Mouse (Mus musculus) adrenal gland, postnatal 10 days (tissue): ENCODE measurements around the gene Mettl7a1. TPM values are rescaled to one million over a fixed set of nuclear protein-coding genes. Genes with fewer than 3 reads are reported as not detected.
"Not testable (repeated sequence)": the region's sequence is repeated elsewhere in the genome, so short reads cannot be mapped to it uniquely, and the experiment has no call there.

ENCODE experiments used
- DNase-seq: peaks from one replicate; pipeline ENCODE4 v3.0.0; 2021; ENCODE audit warnings: mixed read lengths
- long read RNA-seq, 2 experiments: library from polyadenylated mRNA; stranded (forward); transcript quantifications; one replicate each; pipeline ENCODE4 v2.0.0; 2021
- total RNA-seq, 2 experiments: library from RNA; stranded (reverse); gene quantifications; 2 replicates each; pipeline ENCODE4 v1.2.3; 2021

Mettl7a1 gene
- 10 to 100 TPM; 67.7 to 72.2 TPM for total RNA-seq
- long read RNA-seq, experiment 1, transcript Mettl7a1-201 (2 exons, 1,946 nt), result major isoform, 6 of 18 reads
- long read RNA-seq, experiment 1, partial matches to known transcripts, result 0 of 18 reads
- long read RNA-seq, experiment 1, other reads (novel, unspliced or antisense), result 12 of 18 reads
- long read RNA-seq, experiment 2, partial matches to known transcripts, result 0 of 8 reads
- long read RNA-seq, experiment 2, other reads (novel, unspliced or antisense), result 5 of 8 reads

DNA sequence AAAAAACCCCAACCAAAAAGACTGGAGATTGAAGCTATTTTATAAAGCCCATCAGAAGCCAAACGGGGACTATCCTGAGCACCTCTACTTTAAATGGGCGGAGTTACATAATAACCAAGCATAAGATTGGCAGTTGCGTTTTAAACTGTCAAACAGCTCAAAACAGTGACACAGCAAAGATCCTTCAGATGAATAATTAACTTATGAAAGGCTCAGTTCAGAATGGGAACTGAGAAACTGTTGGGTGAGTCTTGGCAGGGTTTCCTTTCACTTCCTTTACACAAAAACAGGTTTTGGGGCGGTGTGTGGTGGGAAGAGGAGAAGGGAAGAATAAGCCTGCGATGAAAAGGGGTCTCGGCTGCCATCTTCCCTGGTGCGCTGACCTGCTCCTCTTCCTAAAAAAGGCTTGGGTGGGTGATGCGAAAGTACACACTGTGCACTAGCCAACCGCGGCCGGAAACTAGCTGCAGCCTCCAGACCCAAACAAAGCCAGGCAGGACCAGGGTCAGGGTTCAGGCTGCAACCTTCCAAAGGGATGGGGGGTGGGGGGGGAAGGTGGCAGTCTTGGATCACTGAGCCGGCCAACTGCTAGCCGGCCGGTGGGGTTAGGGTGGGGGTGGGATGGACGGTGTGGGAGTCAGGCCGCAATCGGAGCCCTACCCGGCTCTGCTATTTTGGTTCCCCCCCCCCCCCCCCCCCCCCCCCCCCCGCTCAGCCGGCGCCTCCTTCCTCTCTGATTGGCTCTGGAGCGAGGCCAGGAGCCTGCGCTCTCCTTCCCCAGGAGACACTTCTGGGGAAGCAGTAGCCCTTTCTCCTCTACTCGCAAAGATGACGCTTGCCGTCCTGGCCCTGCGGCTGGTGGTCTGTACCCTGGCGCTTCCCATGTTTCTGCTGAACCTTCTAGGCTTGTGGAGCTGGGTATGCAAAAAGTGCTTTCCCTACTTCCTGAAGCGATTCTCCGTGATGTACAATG lies at the start of gene Mettl7a1:
Gene Mettl7a1, plus strand, starts transcription at position 122 of the 973 bp plus-strand sequence.
- DNase-seq, result peak; percentile 89

DNA sequence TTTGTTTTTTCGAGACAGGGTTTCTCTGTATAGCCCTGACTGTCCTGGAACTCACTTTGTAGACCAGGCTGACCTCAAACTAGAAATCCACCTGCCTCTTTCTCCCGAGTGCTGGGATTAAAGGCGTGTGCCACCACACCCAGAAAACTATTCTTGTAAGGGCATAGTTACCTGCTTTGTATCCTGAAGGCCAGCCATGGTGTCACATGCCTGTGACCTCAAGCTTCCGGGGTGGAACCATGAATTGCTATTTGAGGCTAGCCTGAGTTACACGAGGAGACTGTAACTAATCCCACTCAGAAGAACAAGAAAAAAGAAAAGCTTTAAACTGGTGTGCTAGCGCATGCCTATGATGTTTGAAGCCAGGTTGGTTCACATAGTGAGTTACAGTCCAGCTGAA lies 47.6 kb upstream of the Mettl7a1 start:
- DNase-seq, result no peak

DNA sequence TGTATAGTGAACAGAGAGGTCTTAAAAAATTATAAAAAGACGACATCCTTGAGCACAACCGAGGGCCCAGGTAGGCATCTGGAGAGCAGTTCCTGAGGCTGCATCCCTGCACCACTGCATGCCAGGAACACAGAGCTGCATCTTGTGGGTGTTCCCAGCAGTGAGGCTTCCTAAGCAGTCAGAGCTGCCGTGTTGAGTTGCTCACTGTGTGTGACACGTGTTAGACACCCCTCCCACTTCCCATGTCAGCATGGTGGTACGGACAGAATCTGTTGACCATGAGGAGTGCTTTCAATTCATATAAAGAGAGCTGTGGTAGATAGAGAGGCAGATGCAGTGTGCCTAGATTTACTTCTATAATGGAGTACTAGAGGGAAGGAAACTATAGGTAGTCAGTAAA lies 46.6 kb upstream of the Mettl7a1 start:
- DNase-seq, result no peak

DNA sequence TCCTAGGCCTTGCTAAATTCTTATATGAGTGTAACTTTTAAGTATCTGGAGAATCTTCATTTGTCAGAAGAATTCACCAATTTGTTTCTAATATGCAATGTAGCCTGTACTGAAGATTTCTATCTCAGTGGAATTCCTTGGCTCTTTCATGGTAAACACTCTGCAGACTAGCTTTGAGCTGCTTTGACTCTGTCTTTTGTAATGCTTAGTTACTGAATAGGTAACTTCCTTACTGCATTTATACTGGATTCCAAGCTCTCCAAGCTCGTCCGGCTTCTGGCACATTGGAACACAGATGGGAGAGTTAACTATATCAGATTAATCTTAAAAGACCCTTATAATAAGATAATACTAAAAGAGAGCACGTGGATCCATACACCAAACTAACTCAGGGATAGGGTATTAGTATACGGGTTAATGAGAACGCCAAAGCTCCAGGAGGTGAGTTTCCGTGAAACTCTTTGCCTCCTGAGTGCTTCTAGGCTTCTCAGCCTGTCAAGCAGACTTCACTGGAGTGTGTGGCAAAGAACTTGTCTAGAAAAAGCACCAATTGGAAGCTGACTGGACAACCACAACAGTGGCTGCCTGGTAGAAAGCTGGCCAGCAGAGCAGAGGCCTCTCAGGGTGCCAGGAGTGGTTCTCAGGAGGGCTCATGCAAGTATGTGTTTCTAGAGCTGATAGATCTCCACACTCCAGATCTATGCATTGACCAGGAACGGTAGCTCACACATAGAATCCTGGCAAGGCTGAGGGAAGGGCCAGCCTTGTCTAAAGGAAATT lies 45.1 kb upstream of the Mettl7a1 start:
- DNase-seq, result no peak

DNA sequence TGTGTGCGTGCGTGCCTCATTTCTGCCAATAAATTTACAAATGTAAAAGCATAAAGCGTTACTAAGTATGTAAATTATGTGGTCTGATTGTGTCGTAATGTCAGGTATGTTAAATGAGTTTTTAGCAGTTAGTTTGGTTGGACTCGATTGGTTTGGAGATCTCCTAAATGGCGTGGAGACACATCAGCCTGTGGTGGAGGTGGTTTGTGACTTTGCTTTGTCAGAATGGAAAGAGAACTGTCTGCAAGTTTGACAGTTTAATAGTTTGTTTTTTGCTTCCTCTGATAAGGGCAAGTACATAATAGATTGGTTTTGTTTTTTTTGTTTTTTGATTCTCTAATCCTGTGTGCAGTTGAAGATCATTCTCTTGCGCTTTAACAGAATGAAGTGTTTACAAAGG lies 43.6 kb upstream of the Mettl7a1 start:
- DNase-seq, result not testable (repeated sequence)

DNA sequence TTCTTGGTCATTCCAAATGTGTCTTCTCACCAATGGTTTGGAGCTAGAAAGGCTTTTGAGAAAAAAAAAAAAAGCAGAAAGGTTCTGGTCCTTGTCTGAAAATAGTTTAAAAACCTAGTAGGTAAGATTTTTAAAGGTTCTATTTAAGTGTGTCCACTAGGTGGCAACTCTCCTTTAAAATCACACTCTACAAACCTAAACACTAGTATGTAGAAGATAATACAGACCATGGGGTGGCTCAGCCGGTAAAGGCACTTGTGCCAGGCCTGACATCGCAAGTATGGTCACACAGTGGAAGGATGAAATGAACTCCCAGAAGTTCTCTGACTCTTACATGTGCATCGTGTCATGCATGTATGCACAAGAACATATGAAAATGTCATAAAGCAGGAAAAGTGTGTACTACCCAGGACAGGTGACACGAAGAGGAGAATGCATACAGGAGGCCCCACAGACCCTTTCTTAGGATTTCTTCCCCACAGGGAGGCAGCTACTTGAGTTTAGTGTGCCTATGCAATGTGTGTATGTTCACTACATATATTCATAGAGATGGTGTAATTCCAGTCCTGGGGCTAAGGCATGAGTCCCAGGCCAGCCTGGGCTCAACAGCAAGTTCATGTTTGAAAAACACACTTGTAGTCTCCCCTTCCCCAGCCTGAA lies 40.6 kb upstream of the Mettl7a1 start:
- no peak for DNase-seq

DNA sequence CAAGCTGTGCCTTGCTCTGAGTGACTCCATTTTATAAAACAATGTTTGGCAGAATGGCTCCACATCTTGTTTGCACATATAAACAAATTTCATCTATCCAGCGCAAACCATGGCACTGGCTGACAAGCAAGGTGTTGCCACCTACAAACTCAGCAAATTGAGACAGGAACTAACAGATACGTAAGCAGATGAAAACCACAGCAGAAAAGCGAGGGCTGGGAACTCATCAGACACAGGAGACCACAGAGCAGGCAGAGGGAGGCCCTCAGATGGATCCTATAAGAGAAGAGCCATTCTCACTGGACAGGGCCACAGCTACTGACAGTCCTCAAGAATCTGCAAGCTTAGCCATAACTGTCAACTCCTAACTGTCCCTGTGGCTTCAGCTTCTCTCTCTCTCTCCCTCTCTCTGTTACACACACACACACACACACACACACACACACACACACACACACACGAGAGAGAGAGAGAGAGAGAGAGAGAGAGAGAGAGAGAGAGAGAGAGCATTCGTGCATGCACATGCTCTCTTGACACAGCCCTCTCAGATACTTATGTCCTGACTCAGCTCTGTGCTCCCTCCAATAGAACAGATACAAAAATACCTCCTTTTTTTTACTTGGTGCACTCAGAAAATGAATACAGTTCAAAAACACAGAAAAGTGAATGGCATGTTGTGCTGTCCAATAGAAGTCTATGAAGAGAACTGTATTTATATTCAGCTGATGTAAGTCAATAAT lies 38.2 kb upstream of the Mettl7a1 start:
- no peak for DNase-seq

DNA sequence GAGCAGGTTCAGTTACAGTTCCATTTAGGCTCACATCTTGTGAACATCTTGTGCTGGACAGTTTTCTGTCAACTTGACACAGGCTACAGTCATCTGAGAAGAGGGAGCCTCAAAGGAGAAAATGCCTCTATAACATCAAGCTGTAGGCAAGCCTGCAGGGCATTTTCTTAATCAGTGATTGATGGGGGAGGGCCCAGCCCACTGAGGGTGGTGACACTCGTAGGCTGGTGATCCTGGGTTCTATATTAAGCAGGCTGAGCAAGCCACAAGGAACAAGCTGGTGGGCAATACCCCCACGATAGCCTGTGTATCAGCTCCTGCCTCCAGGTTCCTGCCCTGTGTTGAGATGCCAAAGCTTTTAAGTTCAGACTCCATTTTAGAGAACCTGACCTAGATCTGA lies 35.0 kb upstream of the Mettl7a1 start:
- no peak for DNase-seq

DNA sequence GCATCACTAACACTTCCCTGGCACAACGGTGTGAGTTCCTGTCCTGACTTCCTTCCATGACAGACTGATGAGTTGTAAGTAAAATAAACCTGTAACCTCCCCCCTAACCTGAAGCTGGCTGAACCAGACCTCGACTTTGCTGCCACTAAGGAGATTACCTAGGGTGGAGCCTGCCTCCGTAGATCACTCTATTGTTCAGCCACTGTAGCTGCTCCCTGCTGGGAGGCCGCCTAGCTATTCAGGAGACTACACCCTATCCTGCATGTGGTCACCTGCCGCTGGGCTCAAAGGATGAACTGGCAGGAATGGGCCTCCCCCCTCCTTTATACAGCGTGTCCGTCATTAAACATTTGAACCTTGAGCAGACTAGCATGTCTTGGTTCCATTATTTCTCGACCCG lies 34.2 kb upstream of the Mettl7a1 start:
- no peak for DNase-seq

DNA sequence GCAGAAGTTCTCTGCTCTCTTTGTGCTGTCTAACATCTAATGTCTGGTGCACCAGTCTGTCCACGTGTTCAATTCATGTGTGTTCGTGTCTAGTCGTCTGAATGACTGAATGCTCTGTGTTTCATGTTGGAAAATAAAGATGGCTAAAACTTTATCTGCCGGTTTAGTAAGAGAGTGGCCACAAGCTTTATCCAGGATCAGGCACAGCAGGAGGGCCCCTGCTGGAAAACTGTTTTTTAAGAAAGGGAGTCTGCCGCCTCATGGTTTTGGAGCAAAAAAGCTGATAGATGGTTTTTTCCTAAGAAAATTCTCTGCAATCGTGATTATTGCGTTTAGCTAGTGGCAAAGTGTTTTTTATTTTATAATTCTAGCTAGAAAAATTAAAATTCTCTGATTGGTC lies 33.3 kb upstream of the Mettl7a1 start:
- not testable (repeated sequence) for DNase-seq

DNA sequence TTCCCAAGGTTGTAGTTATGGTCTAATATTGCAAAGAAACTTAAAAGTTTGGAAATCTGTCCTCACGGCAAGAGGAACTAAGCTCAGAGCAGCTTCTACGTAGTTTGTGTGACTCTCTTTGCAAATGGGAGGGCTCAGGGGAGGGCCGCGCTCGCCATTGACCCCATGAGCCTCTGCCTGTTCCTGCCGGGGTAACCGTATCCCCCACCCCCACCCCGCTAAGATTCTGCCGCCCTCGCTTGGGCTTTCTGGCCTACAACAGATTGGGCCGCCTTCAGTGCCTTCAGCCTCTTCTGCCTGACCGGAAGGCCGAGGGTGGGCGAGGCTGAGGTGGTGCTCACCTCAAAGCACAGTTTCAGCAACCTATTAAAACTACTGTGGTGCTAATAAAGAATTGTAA lies 32.5 kb upstream of the Mettl7a1 start:
- no peak for DNase-seq

DNA sequence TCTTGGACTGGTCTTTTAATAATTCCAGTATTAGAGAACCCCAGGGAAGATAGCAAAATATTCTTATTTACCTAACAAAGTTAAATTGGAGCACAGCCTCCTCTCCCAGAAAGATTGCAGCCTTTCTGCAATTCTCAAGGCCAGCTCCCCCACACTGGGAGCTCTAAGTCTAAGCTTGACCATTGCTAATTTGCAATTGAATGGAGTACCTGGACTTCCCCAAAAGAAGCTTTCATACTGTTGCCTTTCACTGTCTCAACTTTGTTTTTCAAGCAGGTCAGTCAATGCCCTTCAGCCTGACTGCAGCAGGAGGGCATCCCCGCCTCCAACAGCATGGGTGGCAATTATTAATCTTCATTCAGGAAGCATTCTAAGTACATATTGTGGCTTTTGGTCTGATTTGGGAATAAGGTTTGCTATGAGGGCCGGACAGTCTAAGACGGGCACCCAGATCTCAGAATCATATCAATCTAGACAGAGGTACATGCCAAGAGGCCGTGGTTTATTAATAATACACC lies 30.1 kb upstream of the Mettl7a1 start:
- DNase-seq, result not testable (repeated sequence)

DNA sequence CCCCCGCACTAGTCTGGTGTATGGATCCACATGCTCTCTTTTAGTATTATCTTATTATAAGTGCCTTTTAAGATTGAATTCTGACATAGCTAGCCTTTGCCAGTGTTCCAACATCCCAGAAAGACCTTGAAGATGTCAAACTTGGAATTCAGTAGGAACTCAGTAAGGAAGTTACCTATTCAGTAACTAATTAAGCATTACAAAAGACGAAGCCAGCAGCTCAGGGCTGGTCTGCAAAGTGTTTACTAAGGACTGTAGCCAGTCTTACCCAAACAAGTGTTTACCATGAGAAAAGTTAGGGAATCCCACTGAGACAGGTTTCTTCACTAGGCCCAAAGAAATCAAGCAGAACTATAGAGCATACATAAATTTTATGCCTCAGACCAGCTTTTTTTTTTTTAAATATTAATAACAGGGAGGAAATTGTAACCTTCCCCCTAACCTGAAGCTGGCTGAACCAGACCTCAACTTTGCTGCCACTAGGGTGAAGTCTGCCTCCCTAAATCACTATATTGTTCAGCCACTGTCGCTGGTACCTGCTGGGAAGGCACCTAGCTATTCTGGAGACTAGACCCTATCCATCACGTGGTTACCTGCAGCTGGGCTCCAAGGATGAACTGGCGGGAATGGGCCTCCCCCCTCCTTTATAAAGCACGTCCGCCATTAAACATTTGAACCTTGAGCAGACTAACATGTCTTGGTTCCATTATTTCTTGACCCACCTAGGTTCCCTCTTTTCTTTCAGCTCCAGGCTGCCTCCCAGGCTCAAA lies 29.0 kb upstream of the Mettl7a1 start:
- no peak for DNase-seq

DNA sequence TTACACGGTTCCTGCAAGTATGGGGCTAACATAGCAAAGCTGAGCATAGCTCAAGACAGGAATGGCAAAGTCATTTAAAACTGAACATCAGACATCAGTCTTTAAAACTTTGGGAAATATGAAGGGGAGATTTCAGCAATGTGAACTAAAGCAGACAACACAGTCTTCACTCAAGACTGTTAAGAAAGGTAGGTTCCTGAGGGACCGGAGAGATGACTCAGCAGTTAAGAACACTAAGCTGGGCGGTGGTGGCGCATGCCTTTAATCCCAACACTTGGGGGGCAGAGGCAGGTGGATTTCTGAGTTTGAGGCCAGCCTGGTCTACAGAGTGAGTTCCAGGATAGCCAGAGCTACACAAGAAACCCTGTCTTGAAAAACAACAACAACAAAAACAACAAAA lies 27.5 kb upstream of the Mettl7a1 start:
- no peak for DNase-seq

DNA sequence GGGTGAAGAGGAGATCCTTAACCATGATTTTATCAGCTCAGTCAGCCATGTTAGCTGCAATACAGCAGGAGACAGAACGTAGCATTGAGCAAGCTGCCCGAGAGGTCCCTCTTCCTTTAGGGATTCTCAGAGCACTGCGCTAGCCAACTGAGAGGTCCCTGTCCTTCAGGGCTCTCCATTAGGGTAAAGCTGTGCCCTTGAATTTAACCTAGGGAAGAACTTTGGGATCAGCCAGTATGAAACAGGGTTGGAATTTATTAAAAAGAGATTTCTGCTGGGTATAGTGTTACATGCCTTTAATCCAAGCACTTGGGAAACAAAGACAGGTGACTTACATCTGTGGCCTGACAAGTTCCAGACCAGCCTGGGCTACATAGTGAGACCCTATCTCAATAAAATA lies 26.4 kb upstream of the Mettl7a1 start:
- no peak for DNase-seq

DNA sequence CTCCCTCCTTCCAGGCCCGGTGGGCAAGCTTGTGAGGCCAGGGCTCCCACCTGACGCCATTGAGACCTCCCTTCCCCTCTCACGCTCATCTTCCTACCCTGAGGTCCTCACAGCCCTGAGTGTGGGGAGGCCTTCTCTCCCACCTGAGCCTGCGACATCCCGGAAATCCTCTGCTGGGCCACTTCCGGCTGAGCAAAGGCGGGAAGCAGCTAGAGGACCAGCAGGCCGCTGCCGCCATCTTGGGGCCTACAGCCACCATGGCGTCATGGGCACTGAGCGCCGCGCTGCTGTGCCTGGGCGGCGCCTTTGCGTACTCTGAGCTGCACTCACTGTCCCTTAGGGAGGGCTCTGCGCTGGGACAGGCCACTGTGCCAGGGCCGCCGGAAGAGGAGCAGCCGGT lies 23.3 kb upstream of the Mettl7a1 start, which contains the start of gene Tmprss12:
Gene Tmprss12, plus strand, starts transcription at position 212 of the 400 bp plus-strand sequence.
- no peak for DNase-seq

DNA sequence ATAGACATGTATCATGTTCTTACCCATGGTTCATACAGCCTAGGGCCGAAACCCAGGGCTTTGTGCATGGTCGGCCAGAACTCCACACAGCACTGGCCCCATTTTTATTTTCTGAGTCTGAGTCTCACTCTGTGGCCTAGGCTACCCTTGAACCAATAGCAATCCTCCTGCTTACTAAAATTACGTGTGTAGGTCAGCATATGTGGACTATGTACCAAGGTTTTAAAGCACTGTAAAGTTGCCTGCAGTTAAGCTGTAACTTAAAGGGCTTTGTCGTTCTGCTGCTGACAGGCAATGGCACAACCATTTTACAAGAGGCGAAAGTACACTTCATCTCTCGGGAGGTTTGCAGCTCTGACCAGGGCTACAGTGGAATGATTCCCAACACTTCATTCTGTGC lies 15.0 kb upstream of the Mettl7a1 start:
- DNase-seq, result no peak

DNA sequence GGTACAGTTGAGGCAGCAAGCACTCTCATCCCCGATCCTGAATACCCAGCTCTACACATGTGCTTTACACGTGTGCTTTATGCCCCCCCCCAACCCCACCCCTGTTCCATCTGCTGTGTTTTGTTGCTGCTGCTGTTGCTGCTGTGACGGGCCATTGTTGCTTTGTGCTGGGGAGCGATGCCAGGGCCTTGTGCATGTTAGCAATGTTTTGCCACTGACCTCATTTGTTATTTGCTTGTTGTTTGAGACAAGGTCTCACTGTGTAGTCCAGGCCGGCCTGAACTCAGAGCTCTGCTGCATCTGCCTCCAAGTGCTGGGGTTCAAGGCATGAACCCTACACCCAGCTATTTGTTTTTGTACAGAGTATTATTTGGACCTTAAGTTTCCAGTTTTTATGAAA lies 13.1 kb upstream of the Mettl7a1 start:
- no peak for DNase-seq

DNA sequence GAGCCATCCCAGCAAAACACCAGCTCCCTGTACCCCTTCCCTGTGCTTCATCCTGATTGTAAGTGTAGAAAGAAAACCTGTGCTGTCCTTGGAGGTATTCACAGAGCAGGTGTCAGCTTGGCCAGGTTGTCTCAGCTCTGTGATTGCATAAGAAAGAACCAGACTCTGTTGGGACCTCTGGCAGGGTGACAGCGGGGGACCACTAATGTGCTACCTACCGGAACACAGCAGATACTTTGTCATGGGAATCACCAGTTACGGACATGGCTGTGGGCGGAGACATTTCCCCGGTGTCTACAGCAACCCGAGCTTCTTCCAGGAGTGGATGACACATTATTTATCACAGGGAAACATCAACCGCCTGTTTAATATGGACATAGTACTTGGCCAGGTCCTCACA lies 11.6 kb upstream of the Mettl7a1 start:
- DNase-seq, result no peak

DNA sequence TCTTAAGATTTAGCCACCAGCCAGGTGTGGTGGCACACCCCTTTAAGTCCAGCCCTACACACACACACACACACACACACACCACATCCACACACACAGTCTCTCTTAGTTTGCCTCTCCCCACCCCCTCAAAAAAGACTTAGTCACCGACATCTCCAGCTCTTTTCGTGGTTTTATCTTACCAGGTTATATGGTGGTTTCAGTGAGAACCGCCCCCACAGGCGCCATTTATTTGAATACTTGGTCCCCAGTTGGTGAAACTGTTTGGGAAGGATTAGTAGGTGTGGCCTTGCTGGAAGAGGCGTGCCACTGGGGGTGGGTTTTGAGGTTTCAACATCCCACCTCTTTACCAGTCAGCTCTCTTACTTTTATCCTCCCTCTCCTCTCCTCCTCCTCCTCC lies 6.1 kb upstream of the Mettl7a1 start:
- no peak for DNase-seq
